Comparison of ENCODE assay signal across 8 mouse cellular contexts in the genomic region with DNA sequence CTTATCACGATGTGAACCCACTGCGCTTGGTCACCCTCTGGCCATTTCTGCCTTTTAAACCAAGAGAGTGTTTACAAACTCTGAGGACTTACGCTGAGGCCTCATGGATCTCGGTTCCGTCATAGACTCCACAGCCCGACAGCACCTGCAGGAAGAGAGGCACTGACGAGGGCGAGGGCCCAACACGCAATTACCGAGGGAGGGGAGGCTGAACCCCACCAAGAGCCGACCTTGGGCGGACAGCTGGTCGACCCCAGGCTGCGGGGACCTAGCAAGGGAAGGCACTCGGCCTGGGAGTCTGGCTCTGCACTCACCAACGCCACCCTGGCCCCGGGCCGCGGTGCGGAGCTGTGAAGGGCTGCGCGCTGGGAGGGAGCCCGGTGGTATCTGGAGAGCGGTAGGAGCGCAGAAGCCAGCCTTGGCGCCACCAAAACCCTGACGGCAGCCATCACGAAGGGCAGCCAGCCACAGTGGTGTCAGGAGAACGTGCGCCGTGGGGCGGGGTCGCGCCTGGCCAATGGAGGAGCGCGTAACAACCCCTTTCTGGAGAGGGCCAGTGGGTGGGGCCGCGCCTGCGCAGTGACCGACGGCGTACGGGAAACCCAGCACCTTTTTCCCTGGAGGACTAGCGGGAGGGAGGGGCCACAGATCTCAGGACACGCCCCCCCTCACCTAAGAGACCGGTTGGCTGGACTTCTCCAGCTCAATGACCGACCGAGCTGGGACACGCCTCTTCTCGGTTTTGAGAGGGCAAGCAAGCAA. TPM values are rescaled to one million over a fixed set of nuclear protein-coding genes. Genes with fewer than 3 reads are reported as not detected.
DNase-seq lines count a peak whose midpoint lies in the region; ATAC-seq lines count a peak whose summit lies in the region.

TSS of gene D10Jhu81e (minus strand) at position 502 of the 762 bp plus-strand sequence.

- H3K9me3 ChIP-seq in hindbrain, embryonic 12.5 days (replicated peaks): no peaks in the 10 kb centered on the region

- H3K4me2 ChIP-seq in hindbrain, embryonic 12.5 days (replicated peaks): peak within 1 kb of the TSS; percentile 74

- H3K27ac ChIP-seq in hindbrain, embryonic 12.5 days: peak within 1 kb of the TSS; percentile 73

- peak within 1 kb of the TSS; percentile 62 for H3K4me3 ChIP-seq in hindbrain, embryonic 12.5 days

- ATAC-seq in hindbrain, embryonic 12.5 days (ENCODE audit: low FRiP score): peak; percentile 95

- H3K36me3 ChIP-seq in hindbrain, embryonic 12.5 days: peaks cover 63% of the 10 kb centered on the region

- peak within 1 kb of the TSS; percentile 73 for H3K9ac ChIP-seq in hindbrain, embryonic 12.5 days

- peaks cover 18% of the 10 kb centered on the region for H3K4me1 ChIP-seq in hindbrain, embryonic 12.5 days

- 2% methylated on average over 50 of the region's 50 CpGs for WGBS in hindbrain, embryonic 12.5 days

- no peaks in the 10 kb centered on the region for H3K27me3 ChIP-seq in hindbrain, embryonic 12.5 days

- DNase-seq in NIH3T3 (ENCODE audit: low read depth): peak; percentile 99
- peak; percentile 100 for DNase-seq in cerebellum, postnatal 10 days
- peak; percentile 99 for DNase-seq in frontal cortex, postnatal 10 days (ENCODE audit: low spot score in 2 of 2)
- peak; percentile 99 to 100 for DNase-seq in layer of hippocampus, postnatal 14 days (ENCODE audit: low spot score in 2 of 2)
- DNase-seq in lung, postnatal 14 days: peak; percentile 100
- peak; percentile 95 for DNase-seq in retina, adult 2 months (ENCODE audit: low read depth, low spot score)
- peak; percentile 99 to 100 for DNase-seq in thymus, postnatal 36 days

RNA-seq across cellular contexts. Expression of gene D10Jhu81e, which starts in this region (rescaled TPM):
- polyA plus RNA-seq in hindbrain, embryonic 12.5 days (2016; fragmentation: Nextera tagmentation; extraction: Ambion mirVana): 20.1 and 24.4 TPM in 2 replicates
- 100 to 1,000 TPM; 116 to 119 TPM for total RNA-seq in layer of hippocampus, postnatal 14 days (2021)

Comparison
In these comparisons a context has a peak if more than half of its experiments do, and no peak if none do; other contexts are left out.
1. Peak in every context shown above with its lines: DNase-seq, ATAC-seq, H3K4me3 ChIP-seq and H3K27ac ChIP-seq.